Mouse (Mus musculus) mature B cell (primary cell): ENCODE results near the gene Sfxn5.

Experiments
- in situ Hi-C: fragments of 300-500 bp; cut with MboI; formaldehyde crosslinking; loops from 2 replicates; pipeline ENCODE4 v1.14.3; 2019

Gene Sfxn5

GRCm38 (mm10) chr6:85333000-85333669 lies at the start of gene Sfxn5:
Gene Sfxn5 (minus strand): TSS chr6:85333422.
- in situ Hi-C loops = no loop called here

GRCm38 (mm10) chr6:85382791-85383190 lies 49.6 kb upstream of the Sfxn5 start:
- in situ Hi-C loops = no loop called here

GRCm38 (mm10) chr6:85381648-85382020 lies 48.4 kb upstream of the Sfxn5 start:
- in situ Hi-C loops = no loop called here

GRCm38 (mm10) chr6:85380901-85381647 lies 47.9 kb upstream of the Sfxn5 start:
- in situ Hi-C loops = no loop called here

GRCm38 (mm10) chr6:85380201-85380900 lies 47.1 kb upstream of the Sfxn5 start:
- in situ Hi-C loops = no loop called here

GRCm38 (mm10) chr6:85378629-85379028 lies 45.4 kb upstream of the Sfxn5 start:
- in situ Hi-C loops = no loop called here

GRCm38 (mm10) chr6:85377876-85378275 lies 44.7 kb upstream of the Sfxn5 start:
- in situ Hi-C loops = no loop called here

GRCm38 (mm10) chr6:85377066-85377734 lies 44.0 kb upstream of the Sfxn5 start:
- in situ Hi-C loops = no loop called here

- in situ Hi-C loops = no loop called here
Measured at GRCm38 (mm10) chr6:85374734-85375114, 41.5 kb upstream of the Sfxn5 start.

GRCm38 (mm10) chr6:85373951-85374733 lies 40.9 kb upstream of the Sfxn5 start, which contains the start of gene Rab11fip5:
Gene Rab11fip5 (minus strand): TSS chr6:85374634.
- in situ Hi-C loops = no loop called here

GRCm38 (mm10) chr6:85373066-85373860 lies 40.0 kb upstream of the Sfxn5 start:
- in situ Hi-C loops = no loop called here

GRCm38 (mm10) chr6:85372496-85372895 lies 39.3 kb upstream of the Sfxn5 start:
- in situ Hi-C loops = no loop called here

- in situ Hi-C loops = no loop called here
Measured at GRCm38 (mm10) chr6:85371859-85372405, 38.7 kb upstream of the Sfxn5 start.

GRCm38 (mm10) chr6:85370666-85371430 lies 37.6 kb upstream of the Sfxn5 start:
- in situ Hi-C loops = no loop called here

GRCm38 (mm10) chr6:85370041-85370440 lies 36.8 kb upstream of the Sfxn5 start:
- in situ Hi-C loops = no loop called here

- in situ Hi-C loops = no loop called here
Measured at GRCm38 (mm10) chr6:85369181-85369860, 36.1 kb upstream of the Sfxn5 start.

- in situ Hi-C loops = no loop called here
Measured at GRCm38 (mm10) chr6:85368722-85369121, 35.5 kb upstream of the Sfxn5 start.

GRCm38 (mm10) chr6:85368166-85368565 lies 34.9 kb upstream of the Sfxn5 start:
- in situ Hi-C loops = no loop called here

GRCm38 (mm10) chr6:85366387-85366786 lies 33.2 kb upstream of the Sfxn5 start:
- in situ Hi-C loops = no loop called here
